18 mouse cellular contexts compared by ENCODE assay signal in the genomic region with DNA sequence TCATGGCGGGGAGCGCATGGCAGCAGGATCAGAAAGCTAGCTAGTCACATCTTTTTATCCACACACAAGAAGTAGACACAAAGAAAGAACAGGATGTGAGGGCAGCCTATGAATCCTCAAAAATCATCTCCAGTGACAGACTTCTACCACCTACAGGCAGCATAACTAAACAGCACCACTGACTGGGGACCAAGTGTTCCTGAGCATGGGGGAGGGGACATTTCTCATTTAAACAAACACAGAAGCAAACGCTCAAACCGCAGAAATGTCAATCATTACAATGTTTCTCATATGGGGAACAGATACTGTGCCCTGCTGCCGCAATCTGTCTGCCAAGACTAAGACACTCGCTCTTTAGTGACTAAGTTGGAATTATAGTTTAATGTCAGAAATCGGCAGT. TPM values are rescaled to one million over a fixed set of nuclear protein-coding genes. Genes with fewer than 3 reads are reported as not detected.
DNase-seq lines count a peak whose midpoint lies in the region; ATAC-seq and TF ChIP-seq lines count a peak whose summit lies in the region.
"Had no signal": no experiment of that assay in that cellular context is flagged by ENCODE, and none has a peak within 500 bp of the region (broad histone marks: within the 10 kb centered on the region; RNA-seq: fewer than 3 reads in every experiment).

No protein-coding gene starts in this region.

- H3K36me3 ChIP-seq in kidney, embryonic 15.5 days = no peaks in the 10 kb centered on the region
- H3K36me3 ChIP-seq: intestine, embryonic 15.5 days; limb, embryonic 15.5 days; neural tube, embryonic 13.5 days had no signal

- H3K9me3 ChIP-seq in kidney, embryonic 15.5 days (replicated peaks) = no peaks in the 10 kb centered on the region
- H3K9me3 ChIP-seq: intestine, embryonic 15.5 days; limb, embryonic 15.5 days; neural tube, embryonic 13.5 days had no signal

- no peaks in the 10 kb centered on the region for H3K27me3 ChIP-seq in kidney, embryonic 15.5 days
- H3K27me3 ChIP-seq: intestine, embryonic 15.5 days; limb, embryonic 15.5 days; neural tube, embryonic 13.5 days had no signal

- no peak overlapping the region for H3K27ac ChIP-seq in layer of hippocampus, adult 2 months
- H3K27ac ChIP-seq in kidney, embryonic 15.5 days = no peak overlapping the region
- H3K27ac ChIP-seq: intestine, embryonic 15.5 days; limb, embryonic 15.5 days; neural tube, embryonic 13.5 days had no signal

- peak; percentile 57 for TF ChIP-seq CTCF in layer of hippocampus, adult 2 months (conservative IDR thresholded peaks at IDR 0.05)

- peak; percentile 9 for DNase-seq in embryo, embryonic 10.5 days (ENCODE audit: low spot score)
- no peak for DNase-seq in embryo, embryonic 11 days
- peak; percentile 11 to 56 for DNase-seq in layer of hippocampus, adult 2 months (ENCODE audit: low spot score in 2 of 2)
- DNase-seq in layer of hippocampus, adult 9-10 months (ENCODE audit: low spot score) = no peak
- DNase-seq in NIH3T3 (ENCODE audit: low read depth) = peak; percentile 8
- peak; percentile 14 for DNase-seq in layer of hippocampus, postnatal 36 days
- no peak for DNase-seq in adrenal gland, adult 2 months
- DNase-seq: adrenal gland, postnatal 10 days; cerebellum, adult 8-10 months; heart, adult 18-20 months; kidney, postnatal 14 days; liver, postnatal 0 days; right cerebral cortex, postnatal 4 days; thymus, adult 18-20 months had no signal

- ATAC-seq in kidney, embryonic 15.5 days (replicated peaks; ENCODE audit: low FRiP score) = no peak
- ATAC-seq: intestine, embryonic 15.5 days; liver, postnatal 0 days had no signal

- no peak overlapping the region for H3K4me3 ChIP-seq in layer of hippocampus, adult 2 months
- H3K4me3 ChIP-seq in kidney, embryonic 15.5 days (replicated peaks) = no peak overlapping the region
- H3K4me3 ChIP-seq: intestine, embryonic 15.5 days; limb, embryonic 15.5 days; neural tube, embryonic 13.5 days had no signal

- H3K4me2 ChIP-seq in kidney, embryonic 15.5 days = no peak overlapping the region
- H3K4me2 ChIP-seq: intestine, embryonic 15.5 days; limb, embryonic 15.5 days; neural tube, embryonic 13.5 days had no signal

- WGBS in kidney, embryonic 15.5 days = 83% methylated on average over 7 of the region's 7 CpGs

- H3K9ac ChIP-seq in kidney, embryonic 15.5 days = no peak overlapping the region
- H3K9ac ChIP-seq: intestine, embryonic 15.5 days; limb, embryonic 15.5 days; liver, postnatal 0 days; neural tube, embryonic 13.5 days had no signal

- H3K4me1 ChIP-seq in kidney, embryonic 15.5 days = no peaks in the 10 kb centered on the region
- H3K4me1 ChIP-seq: intestine, embryonic 15.5 days; limb, embryonic 15.5 days had no signal

RNA-seq across cellular contexts. Expression of a gene that starts 40.7 kb away (rescaled TPM):
- 10 to 100 TPM; 20.6 to 20.9 TPM for total RNA-seq in layer of hippocampus, adult 2 months (2021)
- 10 to 100 TPM; 20.7 to 20.8 TPM for total RNA-seq in layer of hippocampus, postnatal 36 days (2021)
- 10 to 100 TPM; 48.2 to 50.0 TPM for total RNA-seq in adrenal gland, adult 2 months (2021)
- polyA plus RNA-seq in adrenal gland, adult 2 months (2012; rRNA removed) = 1.5 TPM in 2 replicates
- 31.1 and 33.5 TPM in 2 replicates for polyA plus RNA-seq in kidney, embryonic 15.5 days (2015; fragmentation: Nextera tagmentation; extraction: Ambion mirVana)

Comparison
In these comparisons a context has a peak if more than half of its experiments do, and no peak if none do; other contexts are left out.
1. DNase-seq: peak in embryo, embryonic 10.5 days (single experiment), layer of hippocampus, adult 2 months (2 of 2), NIH3T3 (single experiment) and layer of hippocampus, postnatal 36 days (2 of 2); none in embryo, embryonic 11 days (single experiment), layer of hippocampus, adult 9-10 months (single experiment) and adrenal gland, adult 2 months (single experiment).